Mouse (Mus musculus): Measurements from ENCODE around the gene Pklr. TPM values are rescaled to one million over a fixed set of nuclear protein-coding genes. Genes with fewer than 3 reads are reported as not detected.

The Pklr gene
- total RNA-seq (2021) = 1.6 and 15.1 TPM in 2 replicates
- long read RNA-seq, experiment 1 = 0 reads
- long read RNA-seq, experiment 2, partial matches to known transcripts = 1 of 2 reads
- long read RNA-seq, experiment 2, other reads (novel, unspliced or antisense) = 1 of 2 reads

GRCm38 (mm10) chr3:89135958-89136357, at the start of gene Pklr:
Pklr (plus strand) TSS chr3:89136142.
- DNase-seq = no peak

GRCm38 (mm10) chr3:89087338-89088110, 48.4 kb upstream of the Pklr start:
- DNase-seq = peak; percentile 91

- DNase-seq = peak; percentile 13
Observed at GRCm38 (mm10) chr3:89088974-89089373, 47.0 kb upstream of the Pklr start.

- peak; percentile 91 for DNase-seq
Observed at GRCm38 (mm10) chr3:89089882-89090591, 45.9 kb upstream of the Pklr start.

GRCm38 (mm10) chr3:89090694-89091655, 45.0 kb upstream of the Pklr start:
- peak; percentile 92 for DNase-seq

GRCm38 (mm10) chr3:89091811-89092508, 44.0 kb upstream of the Pklr start:
- DNase-seq = no peak

- no peak for DNase-seq
Observed at GRCm38 (mm10) chr3:89092509-89093090, 43.3 kb upstream of the Pklr start.

- DNase-seq = peak; percentile 94
Observed at GRCm38 (mm10) chr3:89093175-89093574, 42.8 kb upstream of the Pklr start, which contains the start of gene Rusc1. Rusc1 (minus strand) TSS chr3:89093311.

GRCm38 (mm10) chr3:89094021-89094420, 41.9 kb upstream of the Pklr start:
- DNase-seq = no peak

GRCm38 (mm10) chr3:89100811-89101210, 35.1 kb upstream of the Pklr start, which contains the start of gene Gm43738:
Gm43738 (minus strand) TSS chr3:89101099.
- no peak for DNase-seq

- no peak for DNase-seq
Observed at GRCm38 (mm10) chr3:89101459-89101811, 34.5 kb upstream of the Pklr start.

- DNase-seq = peak; percentile 96
Observed at GRCm38 (mm10) chr3:89101812-89102494, 34.0 kb upstream of the Pklr start, which contains the start of gene Fdps. Fdps (minus strand) TSS chr3:89101959.

GRCm38 (mm10) chr3:89102495-89103290, 33.2 kb upstream of the Pklr start:
- DNase-seq = no peak

- DNase-seq = no peak
Observed at GRCm38 (mm10) chr3:89103291-89103595, 32.7 kb upstream of the Pklr start.

- DNase-seq = no peak
Observed at GRCm38 (mm10) chr3:89106881-89107280, 29.1 kb upstream of the Pklr start.

- DNase-seq = no peak
Observed at GRCm38 (mm10) chr3:89107545-89107944, 28.4 kb upstream of the Pklr start.

GRCm38 (mm10) chr3:89108146-89108545, 27.8 kb upstream of the Pklr start:
- peak; percentile 39 for DNase-seq

GRCm38 (mm10) chr3:89113058-89113457, 22.9 kb upstream of the Pklr start:
- DNase-seq = no peak

- DNase-seq = peak; percentile 46
Observed at GRCm38 (mm10) chr3:89115522-89115921, 20.4 kb upstream of the Pklr start.

- peak; percentile 73 for DNase-seq
Observed at GRCm38 (mm10) chr3:89123313-89123712, 12.6 kb upstream of the Pklr start.
